Mouse (Mus musculus): ENCODE measurements at regions not wholly inside any gene's neighbourhood (a gene's known extent, or its start where the extent isn't known, plus 50 kb on each side); places are given as distances from the start of the nearest gene placed in this dataset.

- H3K36me3 ChIP-seq (replicated peaks; ENCODE audit: low read length), result no peaks in the 10 kb centered on the region
- H3K9me3 ChIP-seq, result peaks cover 21% of the 10 kb centered on the region
- H3K4me1 ChIP-seq, result no peaks in the 10 kb centered on the region
- TF ChIP-seq FLI1 (IDR thresholded peaks at IDR 0.05; ENCODE audit: low read length) (no peak), GATA1 (IDR thresholded peaks at IDR 0.05; ENCODE audit: borderline replicate concordance, low read length) (no peak)
- no peak overlapping the region for H3K4me3 ChIP-seq (replicated peaks)
- peaks cover 23% of the 10 kb centered on the region for H3K27me3 ChIP-seq (replicated peaks)
Measured at GRCm38 (mm10) chr5:75248279-75248678, 96.2 kb downstream of the Pdgfra start.

GRCm38 (mm10) chr5:75249671-75250070 is 97.6 kb downstream of the Pdgfra start:
- Histone ChIP-seq H3K9me3 (peaks cover 21% of the 10 kb centered on the region), H3K4me3 (replicated peaks) (no peak overlapping the region), H3K27me3 (replicated peaks) (peaks cover 32% of the 10 kb centered on the region), H3K36me3 (replicated peaks; ENCODE audit: low read length) (no peaks in the 10 kb centered on the region), H3K4me1 (no peaks in the 10 kb centered on the region)
- TF ChIP-seq GATA1 (IDR thresholded peaks at IDR 0.05; ENCODE audit: borderline replicate concordance, low read length), result no peak
- TF ChIP-seq FLI1 (IDR thresholded peaks at IDR 0.05; ENCODE audit: low read length), result no peak

GRCm38 (mm10) chr5:75253349-75253748 is 101.3 kb downstream of the Pdgfra start:
- H3K9me3 ChIP-seq, result peaks cover 17% of the 10 kb centered on the region
- no peak for TF ChIP-seq GATA1 (IDR thresholded peaks at IDR 0.05; ENCODE audit: borderline replicate concordance, low read length)
- no peaks in the 10 kb centered on the region for H3K36me3 ChIP-seq (replicated peaks; ENCODE audit: low read length)
- H3K4me3 ChIP-seq (replicated peaks), result no peak overlapping the region
- no peaks in the 10 kb centered on the region for H3K4me1 ChIP-seq
- peaks cover 23% of the 10 kb centered on the region for H3K27me3 ChIP-seq (replicated peaks)

- no peaks in the 10 kb centered on the region for H3K4me1 ChIP-seq
- H3K27me3 ChIP-seq (replicated peaks), result peaks cover 21% of the 10 kb centered on the region
- no peak for TF ChIP-seq FLI1 (IDR thresholded peaks at IDR 0.05; ENCODE audit: low read length)
- no peak for TF ChIP-seq GATA1 (IDR thresholded peaks at IDR 0.05; ENCODE audit: borderline replicate concordance, low read length)
- no peak overlapping the region for H3K4me3 ChIP-seq (replicated peaks)
- no peaks in the 10 kb centered on the region for H3K36me3 ChIP-seq (replicated peaks; ENCODE audit: low read length)
- H3K9me3 ChIP-seq, result peaks cover 14% of the 10 kb centered on the region
Measured at GRCm38 (mm10) chr5:75253830-75254229, 101.7 kb downstream of the Pdgfra start.

- TF ChIP-seq GATA1 (IDR thresholded peaks at IDR 0.05; ENCODE audit: borderline replicate concordance, low read length), result no peak
- no peak for TF ChIP-seq FLI1 (IDR thresholded peaks at IDR 0.05; ENCODE audit: low read length)
- no peaks in the 10 kb centered on the region for H3K36me3 ChIP-seq (replicated peaks; ENCODE audit: low read length)
Measured at GRCm38 (mm10) chr5:75256186-75256585, 104.1 kb downstream of the Pdgfra start.

GRCm38 (mm10) chr5:75257067-75257466 is 105.0 kb downstream of the Pdgfra start:
- Histone ChIP-seq H3K27me3 (replicated peaks) (peaks cover 22% of the 10 kb centered on the region), H3K36me3 (replicated peaks; ENCODE audit: low read length) (no peaks in the 10 kb centered on the region), H3K4me1 (no peaks in the 10 kb centered on the region), H3K9me3 (peaks cover 8% of the 10 kb centered on the region), H3K4me3 (replicated peaks) (no peak overlapping the region)
- TF ChIP-seq FLI1 (IDR thresholded peaks at IDR 0.05; ENCODE audit: low read length), result no peak
- no peak for TF ChIP-seq GATA1 (IDR thresholded peaks at IDR 0.05; ENCODE audit: borderline replicate concordance, low read length)

More at GRCm38 (mm10) chr5:75256186-75256585, 104.1 kb downstream of the Pdgfra start:
- Histone ChIP-seq H3K27me3 (replicated peaks) (peaks cover 23% of the 10 kb centered on the region), H3K4me3 (replicated peaks) (no peak overlapping the region), H3K4me1 (no peaks in the 10 kb centered on the region), H3K9me3 (peaks cover 2% of the 10 kb centered on the region)

GRCm38 (mm10) chr5:75260247-75260646 is 108.2 kb downstream of the Pdgfra start:
- H3K9me3 ChIP-seq, result peaks cover 8% of the 10 kb centered on the region
- peaks cover 4% of the 10 kb centered on the region for H3K4me1 ChIP-seq
- no peaks in the 10 kb centered on the region for H3K36me3 ChIP-seq (replicated peaks; ENCODE audit: low read length)
- H3K27me3 ChIP-seq (replicated peaks), result peaks cover 7% of the 10 kb centered on the region
- H3K4me3 ChIP-seq (replicated peaks), result no peak overlapping the region
- TF ChIP-seq FLI1 (IDR thresholded peaks at IDR 0.05; ENCODE audit: low read length) (no peak), GATA1 (IDR thresholded peaks at IDR 0.05; ENCODE audit: borderline replicate concordance, low read length) (no peak)

GRCm38 (mm10) chr5:75266111-75266676 is 114.1 kb downstream of the Pdgfra start:
- no peaks in the 10 kb centered on the region for H3K36me3 ChIP-seq (replicated peaks; ENCODE audit: low read length)
- H3K27me3 ChIP-seq (replicated peaks), result peaks cover 5% of the 10 kb centered on the region
- TF ChIP-seq FLI1 (IDR thresholded peaks at IDR 0.05; ENCODE audit: low read length), result no peak
- TF ChIP-seq GATA1 (IDR thresholded peaks at IDR 0.05; ENCODE audit: borderline replicate concordance, low read length), result no peak
- no peak overlapping the region for H3K4me3 ChIP-seq (replicated peaks)
- peaks cover 20% of the 10 kb centered on the region for H3K4me1 ChIP-seq
- peaks cover 9% of the 10 kb centered on the region for H3K9me3 ChIP-seq

GRCm38 (mm10) chr5:75266871-75267270 is 114.8 kb downstream of the Pdgfra start:
- H3K4me3 ChIP-seq (replicated peaks), result no peak overlapping the region
- TF ChIP-seq GATA1 (IDR thresholded peaks at IDR 0.05; ENCODE audit: borderline replicate concordance, low read length) (no peak), FLI1 (IDR thresholded peaks at IDR 0.05; ENCODE audit: low read length) (no peak)
- H3K36me3 ChIP-seq (replicated peaks; ENCODE audit: low read length), result no peaks in the 10 kb centered on the region

GRCm38 (mm10) chr5:75267766-75268165 is 115.7 kb downstream of the Pdgfra start:
- no peak for TF ChIP-seq FLI1 (IDR thresholded peaks at IDR 0.05; ENCODE audit: low read length)
- TF ChIP-seq GATA1 (IDR thresholded peaks at IDR 0.05; ENCODE audit: borderline replicate concordance, low read length), result no peak
- Histone ChIP-seq H3K27me3 (replicated peaks) (peaks cover 4% of the 10 kb centered on the region), H3K4me3 (replicated peaks) (no peak overlapping the region), H3K36me3 (replicated peaks; ENCODE audit: low read length) (no peaks in the 10 kb centered on the region), H3K9me3 (peaks cover 3% of the 10 kb centered on the region; the same call in 1 of the 2 replicates), H3K4me1 (peaks cover 20% of the 10 kb centered on the region)

More at GRCm38 (mm10) chr5:75266871-75267270, 114.8 kb downstream of the Pdgfra start:
- Histone ChIP-seq H3K9me3 (peaks cover 3% of the 10 kb centered on the region; the same call in 1 of the 2 replicates), H3K27me3 (replicated peaks) (peaks cover 4% of the 10 kb centered on the region), H3K4me1 (peaks cover 20% of the 10 kb centered on the region)
